Mouse (Mus musculus): ENCODE results near the gene Rnd1.

- TF ChIP-seq CTCF (IDR thresholded peaks at IDR 0.05) (no peak), EP300 (IDR thresholded peaks at IDR 0.05) (no peak)
These were observed 55.1 kb downstream of the Rnd1 start for GRCm38 (mm10) chr15:98622199-98622598.

Data from lung, postnatal 0 days (tissue).